Mouse (Mus musculus) ES-Bruce4 (cell line): Measurements from ENCODE around the gene Fam131c. TPM values are rescaled to one million over a fixed set of nuclear protein-coding genes. Genes with fewer than 3 reads are reported as not detected.

ENCODE experiments used
- H3K27ac ChIP-seq: 2 replicates; pipeline ENCODE4 v1.5.1; 2012; ENCODE audit warnings: low read length, inconsistent platforms; ENCODE audit not compliant: insufficient read depth
- H3K27me3 ChIP-seq: 2 replicates; pipeline ENCODE4 v1.6.1; 2012; ENCODE audit warnings: mild to moderate bottlenecking, low read length, inconsistent platforms; ENCODE audit not compliant: control insufficient read depth, poor library complexity, insufficient read depth, severe bottlenecking
- H3K36me3 ChIP-seq: 2 replicates; pipeline ENCODE4 v1.6.1; 2012; ENCODE audit warnings: inconsistent platforms, mild to moderate bottlenecking, low read length, moderate library complexity; ENCODE audit not compliant: control insufficient read depth, poor library complexity, insufficient read depth, severe bottlenecking
- H3K4me1 ChIP-seq: one replicate; pipeline ENCODE4 v1.8.1; 2011; ENCODE audit warnings: low read length; ENCODE audit not compliant: control insufficient read depth, insufficient read depth
- H3K4me3 ChIP-seq: 2 replicates; pipeline ENCODE4 v1.5.1; 2011; ENCODE audit warnings: low read depth, mild to moderate bottlenecking, low read length
- H3K9ac ChIP-seq: 2 replicates; pipeline ENCODE4 v1.6.1; 2012; ENCODE audit warnings: low read depth, mild to moderate bottlenecking, inconsistent platforms; ENCODE audit not compliant: poor library complexity, severe bottlenecking
- H3K9me3 ChIP-seq: replicated peaks from 2 replicates; pipeline ENCODE4 v1.6.1; 2012; ENCODE audit warnings: mild to moderate bottlenecking, low read length, inconsistent platforms; ENCODE audit not compliant: control insufficient read depth, poor library complexity, insufficient read depth, severe bottlenecking
- CTCF ChIP-seq: IDR thresholded peaks from one replicate; pipeline ENCODE4 v1.8.1; 2011; ENCODE audit warnings: low read depth, low read length
- EP300 ChIP-seq: IDR thresholded peaks from 2 replicates; pipeline ENCODE4 v1.6.1; 2011; ENCODE audit warnings: low read depth, low read length; ENCODE audit not compliant: insufficient read depth
- POLR2A ChIP-seq: IDR thresholded peaks from one replicate; pipeline ENCODE4 v1.8.1; 2011; ENCODE audit warnings: low read length; ENCODE audit not compliant: insufficient read depth
- polyA plus RNA-seq: library from polyadenylated mRNA; stranded (reverse); fragments of >200 nt; gene quantifications from 2 replicates; pipeline ENCODE4 v1.2.4, GENCODE M21; 2011; ENCODE audit warnings: low read depth; ENCODE audit not compliant: missing spikeins, insufficient read depth, insufficient read length

Gene Fam131c
- polyA plus RNA-seq, 1 experiment = 3.6 TPM

GRCm38 (mm10) chr4:141394751-141395150, 26.7 kb downstream of the Fam131c start:
- H3K27ac ChIP-seq = no peak overlapping the region
- no peak overlapping the region for H3K9ac ChIP-seq
- H3K9me3 ChIP-seq = no peaks in the 10 kb centered on the region
- peaks cover 3% of the 10 kb centered on the region for H3K4me1 ChIP-seq
- no peak for TF ChIP-seq EP300
- TF ChIP-seq POLR2A = no peak
- no peak for TF ChIP-seq CTCF
- no peaks in the 10 kb centered on the region for H3K36me3 ChIP-seq
- H3K27me3 ChIP-seq = no peaks in the 10 kb centered on the region
- H3K4me3 ChIP-seq = no peak overlapping the region; the same call in 1 of the 2 replicates

GRCm38 (mm10) chr4:141397861-141398260, 29.8 kb downstream of the Fam131c start:
- no peak for TF ChIP-seq POLR2A
- no peak for TF ChIP-seq CTCF
- TF ChIP-seq EP300 = no peak
- H3K4me1 ChIP-seq = peaks cover 3% of the 10 kb centered on the region
- no peaks in the 10 kb centered on the region for H3K36me3 ChIP-seq
- H3K9ac ChIP-seq = no peak overlapping the region
- H3K4me3 ChIP-seq = no peak overlapping the region
- no peaks in the 10 kb centered on the region for H3K27me3 ChIP-seq
- H3K9me3 ChIP-seq = no peaks in the 10 kb centered on the region
- H3K27ac ChIP-seq = no peak overlapping the region

GRCm38 (mm10) chr4:141398545-141398944, 30.5 kb downstream of the Fam131c start, which contains the start of gene Clcnka:
Clcnka (minus strand) TSS chr4:141398724.
- Histone ChIP-seq H3K4me1 (peaks cover 3% of the 10 kb centered on the region), H3K36me3 (no peaks in the 10 kb centered on the region), H3K9ac (no peak within 1 kb of the TSS), H3K9me3 (no peaks in the 10 kb centered on the region), H3K27me3 (no peaks in the 10 kb centered on the region), H3K4me3 (no peak within 1 kb of the TSS), H3K27ac (no peak within 1 kb of the TSS)
- TF ChIP-seq POLR2A = no peak
- TF ChIP-seq EP300 = no peak
- TF ChIP-seq CTCF = no peak

GRCm38 (mm10) chr4:141400171-141400570, 32.2 kb downstream of the Fam131c start:
- Histone ChIP-seq H3K9ac (no peak overlapping the region), H3K4me3 (no peak overlapping the region), H3K27me3 (no peaks in the 10 kb centered on the region), H3K9me3 (no peaks in the 10 kb centered on the region), H3K4me1 (peaks cover 2% of the 10 kb centered on the region), H3K27ac (no peak overlapping the region), H3K36me3 (no peaks in the 10 kb centered on the region)
- TF ChIP-seq POLR2A = no peak
- TF ChIP-seq EP300 = no peak
- TF ChIP-seq CTCF = no peak

- H3K4me3 ChIP-seq = no peak overlapping the region
- H3K9me3 ChIP-seq = no peaks in the 10 kb centered on the region
- H3K27me3 ChIP-seq = no peaks in the 10 kb centered on the region
- H3K4me1 ChIP-seq = no peaks in the 10 kb centered on the region
- no peak overlapping the region for H3K9ac ChIP-seq
- H3K36me3 ChIP-seq = no peaks in the 10 kb centered on the region
- no peak overlapping the region for H3K27ac ChIP-seq
- peak; percentile 98 for TF ChIP-seq CTCF
- no peak for TF ChIP-seq EP300
- TF ChIP-seq POLR2A = no peak
These were observed 36.7 kb downstream of the Fam131c start for GRCm38 (mm10) chr4:141404518-141405313.

GRCm38 (mm10) chr4:141405314-141405622, 37.2 kb downstream of the Fam131c start:
- H3K4me3 ChIP-seq = no peak overlapping the region
- H3K27ac ChIP-seq = no peak overlapping the region
- TF ChIP-seq POLR2A (no peak), CTCF (no peak), EP300 (no peak)
- no peaks in the 10 kb centered on the region for H3K36me3 ChIP-seq
- H3K27me3 ChIP-seq = no peaks in the 10 kb centered on the region
- no peaks in the 10 kb centered on the region for H3K9me3 ChIP-seq
- no peak overlapping the region for H3K9ac ChIP-seq
- no peaks in the 10 kb centered on the region for H3K4me1 ChIP-seq
